Mouse (Mus musculus): ENCODE data around the gene Cbx7.
"Not testable (repeated sequence)": the region's sequence is repeated elsewhere in the genome, so short reads cannot be mapped to it uniquely, and the experiment has no call there.

The Cbx7 gene

GRCm38 (mm10) chr15:79926856-79927416, 44.0 kb downstream of the Cbx7 start:
- DNase-seq (ENCODE audit: low spot score in 2 of 2), result no peak

- no peak for DNase-seq (ENCODE audit: low spot score in 2 of 2)
Observed at GRCm38 (mm10) chr15:79919787-79920186, 51.1 kb downstream of the Cbx7 start.

GRCm38 (mm10) chr15:79918485-79918884, 52.4 kb downstream of the Cbx7 start:
- DNase-seq (ENCODE audit: low spot score in 2 of 2), result no peak

- no peak for DNase-seq (ENCODE audit: low spot score in 2 of 2)
Observed at GRCm38 (mm10) chr15:79917111-79917720, 53.7 kb downstream of the Cbx7 start.

GRCm38 (mm10) chr15:79916150-79916549, 54.8 kb downstream of the Cbx7 start:
- DNase-seq (ENCODE audit: low spot score in 2 of 2), result no peak

GRCm38 (mm10) chr15:79914357-79914756, 56.6 kb downstream of the Cbx7 start:
- DNase-seq (ENCODE audit: low spot score in 2 of 2), result peak in 1 of 2 experiments; percentile 46

- DNase-seq (ENCODE audit: low spot score in 2 of 2), result no peak
Observed at GRCm38 (mm10) chr15:79913761-79914346, 57.1 kb downstream of the Cbx7 start.

- no peak for DNase-seq (ENCODE audit: low spot score in 2 of 2)
Observed at GRCm38 (mm10) chr15:79911339-79911738, 59.6 kb downstream of the Cbx7 start.

GRCm38 (mm10) chr15:79910812-79911211, 60.1 kb downstream of the Cbx7 start:
- not testable (repeated sequence) for DNase-seq (ENCODE audit: low spot score in 2 of 2)

GRCm38 (mm10) chr15:79909006-79909405, 61.9 kb downstream of the Cbx7 start:
- not testable (repeated sequence) for DNase-seq (ENCODE audit: low spot score in 2 of 2)

- no peak for DNase-seq (ENCODE audit: low spot score in 2 of 2)
Observed at GRCm38 (mm10) chr15:79906855-79907254, 64.1 kb downstream of the Cbx7 start.

GRCm38 (mm10) chr15:79905211-79905610, 65.7 kb downstream of the Cbx7 start:
- no peak for DNase-seq (ENCODE audit: low spot score in 2 of 2)

- not testable (repeated sequence) for DNase-seq (ENCODE audit: low spot score in 2 of 2)
Observed at GRCm38 (mm10) chr15:79904678-79905077, 66.2 kb downstream of the Cbx7 start.

- DNase-seq (ENCODE audit: low spot score in 2 of 2), result no peak
Observed at GRCm38 (mm10) chr15:79903963-79904362, 67.0 kb downstream of the Cbx7 start.

- DNase-seq (ENCODE audit: low spot score in 2 of 2), result not testable (repeated sequence)
Observed at GRCm38 (mm10) chr15:79903081-79903480, 67.8 kb downstream of the Cbx7 start.

GRCm38 (mm10) chr15:79901399-79901798, 69.5 kb downstream of the Cbx7 start:
- DNase-seq (ENCODE audit: low spot score in 2 of 2), result no peak

- no peak for DNase-seq (ENCODE audit: low spot score in 2 of 2)
Observed at GRCm38 (mm10) chr15:79900751-79901150, 70.2 kb downstream of the Cbx7 start.

- no peak for DNase-seq (ENCODE audit: low spot score in 2 of 2)
Observed at GRCm38 (mm10) chr15:79899828-79900510, 71.0 kb downstream of the Cbx7 start.

- DNase-seq (ENCODE audit: low spot score in 2 of 2), result no peak
Observed at GRCm38 (mm10) chr15:79898988-79899387, 71.9 kb downstream of the Cbx7 start.

- no peak for DNase-seq (ENCODE audit: low spot score in 2 of 2)
Observed at GRCm38 (mm10) chr15:79896080-79896725, 74.7 kb downstream of the Cbx7 start.

- not testable (repeated sequence) for DNase-seq (ENCODE audit: low spot score in 2 of 2)
Observed at GRCm38 (mm10) chr15:79895221-79896079, 75.5 kb downstream of the Cbx7 start.
